Mouse (Mus musculus) megakaryocyte-erythroid progenitor cell, adult 5 weeks (primary cell): Measurements from ENCODE around the gene Grin2a. TPM values are rescaled to one million over a fixed set of nuclear protein-coding genes. Genes with fewer than 3 reads are reported as not detected.

Source experiments
- polyA plus RNA-seq: library from polyadenylated mRNA; stranded (reverse); fragments of >175 nt; gene quantifications from 2 replicates; pipeline ENCODE4 v1.2.3, GENCODE M21; 2012

Grin2a gene
- polyA plus RNA-seq: not detected in 2 replicates

DNA sequence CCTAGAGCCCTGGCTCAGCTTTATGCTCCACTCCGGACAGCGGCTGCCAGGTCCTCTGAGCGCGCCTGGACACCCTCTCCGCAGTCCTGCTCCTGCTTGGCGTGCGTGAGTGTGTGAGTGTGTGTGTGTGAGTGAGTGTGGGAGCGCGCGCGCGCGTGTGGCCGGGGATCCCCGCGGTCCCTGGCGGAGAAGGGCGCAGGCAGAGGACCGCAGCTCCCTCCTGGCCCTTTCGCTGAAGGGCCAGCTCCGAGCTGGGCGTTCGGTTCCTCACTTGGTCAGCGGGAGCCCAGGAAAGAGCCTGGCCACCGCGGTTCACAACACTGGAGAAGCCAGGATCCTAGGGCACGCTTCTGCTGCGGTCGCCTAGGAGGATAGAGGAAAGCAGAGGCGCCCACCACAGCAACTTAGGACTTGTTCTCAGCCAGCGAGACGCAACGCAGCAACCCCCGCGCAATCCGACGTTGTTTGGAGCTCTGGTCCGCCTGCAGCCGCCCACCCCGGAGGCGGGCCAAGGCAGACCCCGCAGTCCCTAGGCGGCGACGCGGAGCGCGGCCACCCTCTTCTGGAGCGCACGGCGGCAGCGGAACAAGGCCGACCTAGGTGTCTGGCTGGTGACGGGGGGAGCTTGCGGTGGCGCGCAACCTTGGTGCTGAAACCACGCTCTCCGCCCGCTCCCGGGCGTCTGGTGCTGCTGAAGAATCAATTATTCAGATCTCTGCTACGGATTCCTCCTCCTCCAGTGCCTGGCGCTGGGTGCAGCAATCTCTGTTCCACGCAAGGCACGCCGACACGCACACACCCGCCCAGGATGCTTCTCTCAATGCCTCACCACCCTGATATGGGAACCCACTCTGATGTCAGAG lies at the start of gene Grin2a:
Grin2a (minus strand) TSS at position 610 of the 863 bp plus-strand sequence.

Other genes with a start within 250 kb of the Grin2a start
- gene Rpl39l, start 174.7 kb upstream of the Grin2a start, polyA plus RNA-seq: 0.19 and 0.31 TPM in 2 replicates
- 0.10 TPM in 1 of 2 replicates, not detected in the other for gene Atf7ip2, start 197.2 kb upstream of the Grin2a start, polyA plus RNA-seq